Mouse (Mus musculus) neural tube, embryonic 13.5 days (tissue): ENCODE measurements at regions not wholly inside any gene's neighbourhood (a gene's known extent, or its start where the extent isn't known, plus 50 kb on each side); places are given as distances from the start of the nearest gene placed in this dataset.

Source experiments
- ATAC-seq: fragments of 200-750 bp; cut with Nextera tagmentation; 2 replicates; pipeline ENCODE4 v1.8.0; 2017; ENCODE audit warnings: low read depth, mild to moderate bottlenecking, moderate TSS enrichment, moderate library complexity
- H3K27ac ChIP-seq: fragments of 300-500 bp; sonication (generic); replicated peaks from 2 replicates; pipeline ENCODE4 v1.5.1; 2015; ENCODE audit warnings: moderate library complexity, mild to moderate bottlenecking, inconsistent platforms
- H3K27me3 ChIP-seq: fragments of 300-500 bp; sonication (generic); 2 replicates; pipeline ENCODE4 v1.6.1; 2015; ENCODE audit warnings: mild to moderate bottlenecking, inconsistent platforms
- H3K36me3 ChIP-seq: fragments of 300-500 bp; sonication (generic); 2 replicates; pipeline ENCODE4 v1.6.1; 2015; ENCODE audit warnings: mild to moderate bottlenecking, inconsistent platforms
- H3K4me1 ChIP-seq: fragments of 300-500 bp; sonication (generic); replicated peaks from 2 replicates; pipeline ENCODE4 v1.6.1; 2015; ENCODE audit warnings: inconsistent platforms
- H3K4me2 ChIP-seq: fragments of 300-500 bp; sonication (generic); 2 replicates; pipeline ENCODE4 v1.6.1; 2015; ENCODE audit warnings: inconsistent platforms, mild to moderate bottlenecking, moderate library complexity
- H3K4me3 ChIP-seq: fragments of 300-500 bp; sonication (generic); 2 replicates; pipeline ENCODE4 v1.5.1; 2015; ENCODE audit warnings: mild to moderate bottlenecking, inconsistent platforms
- H3K9ac ChIP-seq: fragments of 300-500 bp; sonication (generic); 2 replicates; pipeline ENCODE4 v1.6.1; 2015; ENCODE audit warnings: moderate library complexity, mild to moderate bottlenecking, inconsistent platforms
- H3K9me3 ChIP-seq: fragments of 300-500 bp; sonication (generic); 2 replicates; pipeline ENCODE4 v1.6.1; 2016; ENCODE audit warnings: inconsistent platforms
- WGBS: fragments of 180-500 bp; shearing (Covaris S2); methylation state at CpG from one replicate; pipeline ENCODE4 v1.1.7; 2015; 5-methylcytosine and 5-hydroxymethylcytosine counted together

DNA sequence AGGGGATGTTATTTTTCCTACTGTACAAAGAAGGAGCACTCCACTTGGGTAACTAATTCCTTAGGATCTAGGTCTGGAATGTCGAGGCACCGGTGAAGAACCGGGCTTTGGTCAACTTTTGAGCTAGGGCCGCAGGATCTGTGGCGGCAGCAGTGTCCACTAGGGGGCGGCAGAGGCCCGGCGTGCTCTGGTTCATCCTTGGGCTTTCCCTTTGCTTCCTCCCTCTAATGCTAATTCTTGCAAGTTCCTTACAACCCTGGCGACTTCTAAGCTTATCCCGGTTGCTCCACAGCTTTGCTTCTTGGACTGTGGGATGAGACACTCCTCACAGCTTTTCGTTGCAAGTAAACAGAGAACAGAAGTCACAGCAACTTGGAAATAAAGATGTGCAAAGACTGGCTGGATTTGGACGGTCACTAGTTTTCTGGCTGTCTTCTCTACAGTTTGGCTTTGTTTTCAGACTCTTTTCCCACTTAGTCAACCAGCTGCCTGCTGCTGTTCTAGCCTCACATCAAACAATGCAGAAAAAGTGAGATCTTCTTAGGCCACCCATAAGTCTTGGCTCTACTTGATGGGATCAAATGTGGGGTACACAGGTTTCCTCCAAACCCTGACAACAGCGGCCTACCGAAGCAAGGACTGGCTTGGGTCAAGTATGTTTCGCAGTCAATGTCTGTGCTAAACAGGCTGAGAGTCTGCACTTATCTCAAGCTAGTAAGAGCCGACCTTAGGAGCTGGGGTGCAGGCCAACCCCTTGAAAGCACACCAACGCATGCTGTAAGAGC, 51.2 kb upstream of the Tmem72 start:
- peak; percentile 65; the same call in 1 of the 2 replicates for ATAC-seq
- H3K4me1 ChIP-seq, result no peaks in the 10 kb centered on the region
- H3K27ac ChIP-seq, result no peak overlapping the region
- no peak overlapping the region for H3K4me3 ChIP-seq
- H3K27me3 ChIP-seq, result no peaks in the 10 kb centered on the region
- 39% methylated on average over 17 of the region's 17 CpGs for WGBS
- H3K9me3 ChIP-seq, result no peaks in the 10 kb centered on the region
- H3K4me2 ChIP-seq, result no peak overlapping the region
- H3K9ac ChIP-seq, result no peak overlapping the region
- no peaks in the 10 kb centered on the region for H3K36me3 ChIP-seq

GRCm38 (mm10) chr6:116774954-116775675, 58.4 kb upstream of the Tmem72 start:
- Histone ChIP-seq H3K4me1 (no peaks in the 10 kb centered on the region), H3K4me3 (no peak overlapping the region), H3K9ac (no peak overlapping the region), H3K9me3 (no peaks in the 10 kb centered on the region), H3K4me2 (no peak overlapping the region), H3K27me3 (no peaks in the 10 kb centered on the region), H3K36me3 (no peaks in the 10 kb centered on the region), H3K27ac (no peak overlapping the region)
- no peak for ATAC-seq
- WGBS, result 75% methylated on average over 12 of the region's 12 CpGs

- Histone ChIP-seq H3K36me3 (no peaks in the 10 kb centered on the region), H3K27ac (no peak overlapping the region), H3K4me2 (no peak overlapping the region), H3K4me3 (no peak overlapping the region), H3K9ac (no peak overlapping the region), H3K27me3 (no peaks in the 10 kb centered on the region), H3K9me3 (no peaks in the 10 kb centered on the region), H3K4me1 (no peaks in the 10 kb centered on the region)
- no peak for ATAC-seq
- WGBS, result 61% methylated on average over 3 of the region's 3 CpGs
These were observed 70.0 kb upstream of the Tmem72 start for GRCm38 (mm10) chr6:116786553-116787335.

GRCm38 (mm10) chr6:116793321-116793960, 76.7 kb upstream of the Tmem72 start:
- Histone ChIP-seq H3K36me3 (no peaks in the 10 kb centered on the region), H3K9ac (no peak overlapping the region), H3K4me1 (no peaks in the 10 kb centered on the region), H3K27ac (no peak overlapping the region), H3K4me2 (no peak overlapping the region), H3K9me3 (no peaks in the 10 kb centered on the region), H3K4me3 (no peak overlapping the region), H3K27me3 (no peaks in the 10 kb centered on the region)
- WGBS, result 52% methylated on average over 4 of the region's 4 CpGs
- ATAC-seq, result no peak

DNA sequence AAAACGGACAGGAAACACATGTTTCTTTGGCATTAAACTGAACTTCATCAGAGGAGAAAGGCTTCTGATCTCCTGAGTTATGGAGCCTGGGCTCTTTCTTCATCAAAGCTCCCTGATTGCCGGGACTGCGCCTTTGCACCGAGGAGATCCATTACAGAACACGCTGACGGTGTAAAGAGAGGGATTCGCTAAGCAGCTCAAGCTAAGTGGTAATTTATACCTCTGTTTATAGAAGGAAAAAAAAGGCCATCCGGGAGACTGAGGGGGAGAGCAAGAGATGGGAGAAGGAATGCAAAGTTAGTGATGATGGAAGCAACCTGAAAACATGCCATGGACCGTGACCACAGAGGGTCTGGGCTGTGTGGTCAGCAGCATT, 77.2 kb upstream of the Tmem72 start:
- WGBS, result 52% methylated on average over 9 of the region's 9 CpGs
- Histone ChIP-seq H3K4me1 (no peaks in the 10 kb centered on the region), H3K4me3 (no peak overlapping the region), H3K36me3 (no peaks in the 10 kb centered on the region), H3K27ac (no peak overlapping the region), H3K9me3 (no peaks in the 10 kb centered on the region), H3K9ac (no peak overlapping the region), H3K27me3 (no peaks in the 10 kb centered on the region), H3K4me2 (no peak overlapping the region)
- no peak for ATAC-seq

GRCm38 (mm10) chr6:116821215-116821912, 104.7 kb upstream of the Tmem72 start:
- 0 out of 2 replicates have a peak, but pooled peaks cover 10% of the 10 kb centered on the region for H3K4me1 ChIP-seq
- no peak overlapping the region for H3K9ac ChIP-seq
- peak overlapping the region; percentile 55 for H3K27ac ChIP-seq
- WGBS, result 42% methylated on average over 12 of the region's 12 CpGs
- H3K27me3 ChIP-seq, result no peaks in the 10 kb centered on the region
- ATAC-seq, result peak; percentile 32; the same call in 1 of the 2 replicates
- H3K36me3 ChIP-seq, result no peaks in the 10 kb centered on the region
- H3K4me2 ChIP-seq, result no peak overlapping the region
- H3K9me3 ChIP-seq, result no peaks in the 10 kb centered on the region
- no peak overlapping the region for H3K4me3 ChIP-seq

DNA sequence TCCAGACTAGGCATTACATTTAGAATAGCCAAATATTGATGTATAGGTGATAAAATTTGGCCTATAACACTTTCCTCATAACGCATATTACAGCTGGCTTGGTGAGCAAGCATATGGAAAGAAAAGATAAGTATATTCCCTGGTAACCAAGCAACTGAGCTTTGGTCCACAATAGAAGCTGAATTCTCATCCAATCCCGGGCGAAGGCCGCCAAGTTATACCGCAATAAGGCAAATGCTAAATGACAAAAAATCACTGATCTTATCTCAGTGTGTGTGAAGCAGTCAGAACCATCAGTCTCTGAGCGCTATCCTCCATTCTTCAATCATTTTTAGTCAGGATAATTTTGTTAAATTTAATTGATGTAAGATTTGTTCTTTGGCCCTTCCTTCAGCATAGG, 105.9 kb upstream of the Tmem72 start:
- H3K9me3 ChIP-seq, result no peaks in the 10 kb centered on the region
- H3K9ac ChIP-seq, result no peak overlapping the region
- H3K4me3 ChIP-seq, result no peak overlapping the region
- no peak for ATAC-seq
- H3K36me3 ChIP-seq, result no peaks in the 10 kb centered on the region
- H3K4me1 ChIP-seq, result 0 out of 2 replicates have a peak, but pooled peaks cover 10% of the 10 kb centered on the region
- no peak overlapping the region for H3K4me2 ChIP-seq
- no peaks in the 10 kb centered on the region for H3K27me3 ChIP-seq
- no peak overlapping the region for H3K27ac ChIP-seq
- WGBS, result 95% methylated on average over 6 of the region's 6 CpGs

- Histone ChIP-seq H3K9me3 (no peaks in the 10 kb centered on the region), H3K4me3 (no peak overlapping the region), H3K9ac (no peak overlapping the region), H3K36me3 (no peaks in the 10 kb centered on the region), H3K4me1 (peaks cover 16% of the 10 kb centered on the region; the same call in 1 of the 2 replicates), H3K4me2 (no peak overlapping the region), H3K27ac (no peak overlapping the region), H3K27me3 (no peaks in the 10 kb centered on the region)
- 84% methylated on average over 2 of the region's 2 CpGs for WGBS
- no peak for ATAC-seq
These were observed 108.9 kb upstream of the Tmem72 start for GRCm38 (mm10) chr6:116825628-116826027.

GRCm38 (mm10) chr6:116829341-116829740, 112.6 kb upstream of the Tmem72 start:
- no peak overlapping the region for H3K9ac ChIP-seq
- H3K4me3 ChIP-seq, result no peak overlapping the region
- H3K27ac ChIP-seq, result no peak overlapping the region
- H3K4me1 ChIP-seq, result peaks cover 6% of the 10 kb centered on the region; the same call in 1 of the 2 replicates
- no peak overlapping the region for H3K4me2 ChIP-seq
- H3K9me3 ChIP-seq, result no peaks in the 10 kb centered on the region
- WGBS, result 53% methylated on average over 2 of the region's 2 CpGs
- ATAC-seq, result 0 out of 2 replicates have a peak, but pooled peaks have one; percentile 50
- H3K36me3 ChIP-seq, result no peaks in the 10 kb centered on the region
- no peaks in the 10 kb centered on the region for H3K27me3 ChIP-seq

GRCm38 (mm10) chr6:116845990-116846862, 129.5 kb upstream of the Tmem72 start:
- Histone ChIP-seq H3K27ac (no peak overlapping the region), H3K9ac (no peak overlapping the region), H3K9me3 (no peaks in the 10 kb centered on the region), H3K4me2 (no peak overlapping the region), H3K27me3 (no peaks in the 10 kb centered on the region), H3K36me3 (no peaks in the 10 kb centered on the region), H3K4me1 (no peaks in the 10 kb centered on the region), H3K4me3 (no peak overlapping the region)
- WGBS, result 86% methylated on average over 11 of the region's 11 CpGs
- ATAC-seq, result no peak
